Mouse (Mus musculus) gastrocnemius, adult 2 months (tissue): ENCODE data around the gene Epha2. TPM values are rescaled to one million over a fixed set of nuclear protein-coding genes. Genes with fewer than 3 reads are reported as not detected.
A peak's percentile ranks its signal among the peaks of the same experiment; 100 is the strongest.

ENCODE experiments used
- DNase-seq: peaks from one replicate; pipeline ENCODE4 v3.0.0; 2022
- H3K27ac ChIP-seq: fragments of 200-600 bp; 2 replicates; pipeline ENCODE4 v1.8.1; 2022; ENCODE audit warnings: mild to moderate bottlenecking
- H3K4me3 ChIP-seq: fragments of 200-600 bp; 2 replicates; pipeline ENCODE4 v1.8.1; 2022; ENCODE audit warnings: mild to moderate bottlenecking, moderate library complexity
- CTCF ChIP-seq: fragments of 200-600 bp; IDR thresholded peaks from 2 replicates; pipeline ENCODE4 v1.8.1; 2022; ENCODE audit warnings: antibody characterized with exemption, mild to moderate bottlenecking, moderate library complexity
- intact Hi-C: fragments of 180-260 bp; cut with DNase I; formaldehyde crosslinking; loops from one replicate; pipeline ENCODE4 v1.15.1; 2025
- total RNA-seq, 2 experiments: library from RNA; stranded (reverse); gene quantifications; 2 replicates each; pipeline ENCODE4 v1.2.3; 2021

The Epha2 gene
- total RNA-seq, 2 experiments from 2014 or later = 1.8 to 2.6 TPM

GRCm38 (mm10) chr4:141329968-141330367, 28.9 kb downstream of the Epha2 start:
- Histone ChIP-seq H3K27ac (no peak overlapping the region), H3K4me3 (no peak overlapping the region)
- no peak for TF ChIP-seq CTCF
- no peak for DNase-seq
- intact Hi-C loops = no loop called here

GRCm38 (mm10) chr4:141331446-141331845, 30.4 kb downstream of the Epha2 start:
- no peak for TF ChIP-seq CTCF
- Histone ChIP-seq H3K27ac (no peak overlapping the region), H3K4me3 (no peak overlapping the region)
- DNase-seq = no peak
- intact Hi-C loops = no loop called here

GRCm38 (mm10) chr4:141332258-141332657, 31.2 kb downstream of the Epha2 start:
- intact Hi-C loops = no loop called here
- no peak for DNase-seq
- no peak overlapping the region for H3K27ac ChIP-seq
- TF ChIP-seq CTCF = no peak
- no peak overlapping the region for H3K4me3 ChIP-seq

- TF ChIP-seq CTCF = no peak
- DNase-seq = peak; percentile 49
- Histone ChIP-seq H3K4me3 (no peak overlapping the region), H3K27ac (peak overlapping the region; percentile 3; the same call in 1 of the 2 replicates)
- intact Hi-C loops = no loop called here
Observed at GRCm38 (mm10) chr4:141334695-141335094, 33.7 kb downstream of the Epha2 start.

- TF ChIP-seq CTCF = no peak
- no peak overlapping the region for H3K4me3 ChIP-seq
- DNase-seq = no peak
- H3K27ac ChIP-seq = peak overlapping the region; percentile 38; the same call in 1 of the 2 replicates
- intact Hi-C loops = no loop called here
Observed at GRCm38 (mm10) chr4:141335263-141335796, 34.3 kb downstream of the Epha2 start.

- Histone ChIP-seq H3K27ac (peak overlapping the region; percentile 38; the same call in 1 of the 2 replicates), H3K4me3 (no peak overlapping the region)
- no peak for DNase-seq
- intact Hi-C loops = no loop called here
- no peak for TF ChIP-seq CTCF
Observed at GRCm38 (mm10) chr4:141336196-141336595, 35.2 kb downstream of the Epha2 start.

GRCm38 (mm10) chr4:141337986-141338385, 36.9 kb downstream of the Epha2 start:
- DNase-seq = no peak
- no peak for TF ChIP-seq CTCF
- Histone ChIP-seq H3K4me3 (no peak overlapping the region), H3K27ac (0 out of 2 replicates have a peak overlapping the region, but pooled peaks have one; percentile 5)
- intact Hi-C loops = no loop called here

- TF ChIP-seq CTCF = no peak
- Histone ChIP-seq H3K4me3 (no peak overlapping the region), H3K27ac (no peak overlapping the region)
- DNase-seq = no peak
- intact Hi-C loops = no loop called here
Observed at GRCm38 (mm10) chr4:141338853-141339252, 37.8 kb downstream of the Epha2 start.

- no peak overlapping the region for H3K4me3 ChIP-seq
- intact Hi-C loops = no loop called here
- no peak overlapping the region for H3K27ac ChIP-seq
- TF ChIP-seq CTCF = no peak
- no peak for DNase-seq
Observed at GRCm38 (mm10) chr4:141341477-141341876, 40.4 kb downstream of the Epha2 start.

GRCm38 (mm10) chr4:141343515-141343914, 42.5 kb downstream of the Epha2 start:
- Histone ChIP-seq H3K27ac (no peak overlapping the region), H3K4me3 (no peak overlapping the region)
- TF ChIP-seq CTCF = no peak
- intact Hi-C loops = no loop called here
- no peak for DNase-seq

- intact Hi-C loops = no loop called here
- H3K27ac ChIP-seq = no peak overlapping the region
- DNase-seq = no peak
- no peak overlapping the region for H3K4me3 ChIP-seq
- no peak for TF ChIP-seq CTCF
Observed at GRCm38 (mm10) chr4:141345219-141345618, 44.2 kb downstream of the Epha2 start.

- Histone ChIP-seq H3K4me3 (no peak overlapping the region), H3K27ac (no peak overlapping the region)
- TF ChIP-seq CTCF = no peak
- no peak for DNase-seq
- intact Hi-C loops = no loop called here
Observed at GRCm38 (mm10) chr4:141347365-141347797, 46.3 kb downstream of the Epha2 start.

- H3K27ac ChIP-seq = no peak overlapping the region
- intact Hi-C loops = no loop called here
- no peak overlapping the region for H3K4me3 ChIP-seq
- TF ChIP-seq CTCF = no peak
- DNase-seq = no peak
Observed at GRCm38 (mm10) chr4:141348616-141349015, 47.6 kb downstream of the Epha2 start.

GRCm38 (mm10) chr4:141350015-141350414, 49.0 kb downstream of the Epha2 start:
- intact Hi-C loops = no loop called here

More at GRCm38 (mm10) chr4:141350015-141350414, 49.0 kb downstream of the Epha2 start:
- no peak overlapping the region for H3K27ac ChIP-seq
- no peak overlapping the region for H3K4me3 ChIP-seq
- TF ChIP-seq CTCF = no peak
- DNase-seq = no peak
